Mouse (Mus musculus) heart, postnatal 0 days (tissue): Measurements from ENCODE around the gene Asf1b.

Experiments used
- CTCF ChIP-seq: IDR thresholded peaks from 2 replicates; pipeline ENCODE4 v1.5.1; 2016; ENCODE audit warnings: antibody characterized with exemption, control low read depth, low read depth
- EP300 ChIP-seq: IDR thresholded peaks from 2 replicates; pipeline ENCODE4 v1.6.1; 2016; ENCODE audit warnings: antibody characterized with exemption, low read depth

DNA sequence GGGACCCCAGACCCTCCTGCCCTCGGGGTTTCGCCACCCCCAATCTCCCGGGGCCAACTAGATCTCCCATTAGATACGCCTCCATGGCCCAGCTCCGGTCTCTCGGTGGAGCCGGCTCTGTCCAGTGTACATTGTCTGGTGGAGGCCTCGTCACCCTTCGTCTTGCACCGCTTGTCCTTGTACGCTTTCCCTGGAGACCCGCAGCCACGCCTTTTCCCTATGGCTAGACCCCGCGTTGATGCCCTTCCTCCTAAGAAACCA, 581 bp downstream of the Asf1b start:
- TF ChIP-seq CTCF (no peak), EP300 (no peak)
